Mouse (Mus musculus) midbrain, postnatal 0 days (tissue): ENCODE measurements at regions not wholly inside any gene's neighbourhood (a gene's known extent, or its start where the extent isn't known, plus 50 kb on each side); places are given as distances from the start of the nearest gene placed in this dataset.

Experiments
- ATAC-seq: fragments of 200-750 bp; cut with Nextera tagmentation; 2 replicates; pipeline ENCODE4 v1.8.0; 2017; ENCODE audit warnings: moderate number of reproducible peaks, mild to moderate bottlenecking, moderate TSS enrichment, moderate library complexity; ENCODE audit not compliant: low FRiP score
- DNase-seq: peaks from one replicate; pipeline ENCODE4 v3.0.0-alpha.2; 2015; ENCODE audit warnings: low spot score
- H3K27ac ChIP-seq: fragments of 300-500 bp; sonication (generic); 2 replicates; pipeline ENCODE4 v1.5.1; 2014; ENCODE audit warnings: low read depth, mild to moderate bottlenecking, low read length, mixed read lengths
- H3K27me3 ChIP-seq: fragments of 300-500 bp; sonication (generic); 2 replicates; pipeline ENCODE4 v1.6.1; 2014; ENCODE audit warnings: low read length, control low read depth, mixed read lengths; ENCODE audit not compliant: insufficient read depth
- H3K36me3 ChIP-seq: fragments of 300-500 bp; sonication (generic); 2 replicates; pipeline ENCODE4 v1.6.1; 2014; ENCODE audit warnings: low read length, control low read depth, mixed read lengths; ENCODE audit not compliant: insufficient read depth
- H3K4me1 ChIP-seq: fragments of 300-500 bp; sonication (generic); 2 replicates; pipeline ENCODE4 v1.6.1; 2014; ENCODE audit warnings: mild to moderate bottlenecking, control low read depth, antibody characterized with exemption, low read length, mixed read lengths; ENCODE audit not compliant: insufficient read depth
- H3K4me2 ChIP-seq: fragments of 300-500 bp; sonication (generic); 2 replicates; pipeline ENCODE4 v1.6.1; 2014; ENCODE audit warnings: low read depth, mild to moderate bottlenecking, low read length, mixed read lengths; ENCODE audit not compliant: poor library complexity, severe bottlenecking
- H3K4me3 ChIP-seq: fragments of 300-500 bp; sonication (generic); 2 replicates; pipeline ENCODE4 v1.5.1; 2014; ENCODE audit warnings: low read depth, mild to moderate bottlenecking, low read length, moderate library complexity
- H3K9ac ChIP-seq: fragments of 300-500 bp; sonication (generic); replicated peaks from 2 replicates; pipeline ENCODE4 v1.6.1; 2014; ENCODE audit warnings: mild to moderate bottlenecking, low read length, moderate library complexity, mixed read lengths; ENCODE audit not compliant: poor library complexity, severe bottlenecking
- H3K9me3 ChIP-seq: fragments of 300-500 bp; sonication (generic); 2 replicates; pipeline ENCODE4 v1.6.1; 2016; ENCODE audit warnings: low read length, control low read depth
- CTCF ChIP-seq: IDR thresholded peaks from 2 replicates; pipeline ENCODE4 v1.5.1; 2016; ENCODE audit warnings: antibody characterized with exemption, mild to moderate bottlenecking
- WGBS: fragments of 180-500 bp; shearing (Covaris S2); extraction: QIAGEN DNeasy Blood & Tissue Kit; methylation state at CpG from one replicate; pipeline ENCODE4 v1.1.7; 2014; 5-methylcytosine and 5-hydroxymethylcytosine counted together

DNA sequence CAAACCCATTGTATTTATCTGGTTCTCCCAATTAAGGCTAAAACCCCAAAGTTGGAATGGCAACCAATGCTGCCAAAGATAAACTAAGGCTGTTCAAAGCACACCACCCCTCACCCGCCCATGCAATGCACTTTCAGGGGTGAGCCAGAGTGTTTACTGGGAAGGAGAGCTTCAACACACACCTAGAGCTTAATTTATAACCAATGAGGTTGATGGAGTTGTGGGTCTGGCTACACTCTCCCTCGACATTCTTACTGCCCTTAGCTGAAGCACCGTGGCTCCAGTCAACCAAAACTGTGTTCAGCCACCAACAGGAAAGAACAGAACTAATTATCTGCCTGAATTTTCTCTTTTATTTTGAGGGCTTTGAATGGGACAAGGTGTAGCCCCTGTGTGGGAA is 192.8 kb downstream of the Lmo4 start:
- 79% methylated on average over 3 of the region's 3 CpGs for WGBS
- Histone ChIP-seq H3K27me3 (no peaks in the 10 kb centered on the region), H3K36me3 (no peaks in the 10 kb centered on the region)

DNA sequence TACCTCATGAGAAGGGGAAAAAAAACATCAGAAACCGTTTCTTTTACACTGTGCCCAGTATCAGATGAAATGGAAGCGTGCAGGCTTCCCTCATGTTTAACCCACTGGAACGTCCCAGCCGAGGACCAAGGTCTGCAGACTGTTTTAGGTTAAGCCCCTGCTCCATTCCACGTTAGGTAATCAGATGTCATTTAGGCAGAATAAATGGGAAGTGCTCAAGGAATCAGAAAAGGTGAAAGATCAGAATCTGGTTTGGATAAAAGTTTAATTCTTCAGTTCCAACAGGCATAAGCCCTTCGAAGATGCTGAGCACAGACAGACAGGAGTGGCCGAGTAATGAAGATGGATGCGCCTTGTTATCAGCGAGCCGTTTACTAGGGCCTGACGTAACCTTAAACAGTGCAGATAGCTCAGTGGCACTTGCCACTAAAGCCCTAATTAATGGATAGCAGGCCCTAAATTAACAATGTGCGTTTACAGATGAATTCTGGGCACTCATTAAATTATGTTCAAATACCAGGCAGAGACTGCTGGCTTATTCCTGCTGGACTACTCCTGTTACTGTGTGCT is 193.5 kb downstream of the Lmo4 start:
- 71% methylated on average over 12 of the region's 12 CpGs for WGBS
- Histone ChIP-seq H3K9me3 (no peaks in the 10 kb centered on the region), H3K27me3 (no peaks in the 10 kb centered on the region), H3K36me3 (no peaks in the 10 kb centered on the region), H3K9ac (no peak overlapping the region), H3K4me2 (no peak overlapping the region), H3K4me3 (no peak overlapping the region), H3K4me1 (peaks cover 5% of the 10 kb centered on the region; the same call in 1 of the 2 replicates), H3K27ac (no peak overlapping the region)
- no peak for TF ChIP-seq CTCF
- ATAC-seq: no peak
- no peak for DNase-seq

More for the DNA sequence above, 192.8 kb downstream of the Lmo4 start:
- Histone ChIP-seq H3K4me2 (no peak overlapping the region), H3K27ac (no peak overlapping the region), H3K9me3 (no peaks in the 10 kb centered on the region), H3K9ac (no peak overlapping the region), H3K4me3 (no peak overlapping the region), H3K4me1 (peaks cover 5% of the 10 kb centered on the region; the same call in 1 of the 2 replicates)
- no peak for TF ChIP-seq CTCF
- no peak for ATAC-seq
- no peak for DNase-seq

DNA sequence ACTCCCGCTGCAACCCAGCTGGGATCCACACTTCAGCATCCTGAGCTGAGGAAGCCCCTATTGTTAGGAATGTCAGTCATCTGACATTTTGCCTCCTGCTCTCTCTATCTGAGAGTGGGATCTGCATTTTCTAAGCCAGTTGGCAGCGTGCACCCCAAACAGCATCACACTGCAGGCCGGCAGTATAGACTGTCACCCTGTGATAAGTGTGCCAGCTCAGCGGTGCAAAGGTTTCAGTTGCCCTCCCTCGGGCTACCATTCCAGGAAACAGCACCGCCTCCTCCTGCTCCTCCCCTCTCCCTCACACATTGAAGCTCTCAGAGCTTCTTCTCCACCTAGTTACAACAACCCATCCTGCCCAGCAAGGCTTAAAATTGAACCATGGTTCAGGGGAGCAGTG is 194.5 kb downstream of the Lmo4 start:
- no peak overlapping the region for H3K4me3 ChIP-seq
- H3K27me3 ChIP-seq: no peaks in the 10 kb centered on the region
- H3K9me3 ChIP-seq: no peaks in the 10 kb centered on the region
- no peak for TF ChIP-seq CTCF
- H3K4me1 ChIP-seq: peaks cover 5% of the 10 kb centered on the region; the same call in 1 of the 2 replicates
- DNase-seq: no peak
- WGBS: 50% methylated on average over 6 of the region's 6 CpGs
- no peak overlapping the region for H3K9ac ChIP-seq
- no peak overlapping the region for H3K27ac ChIP-seq
- 0 out of 2 replicates have a peak, but pooled peaks have one; percentile 7 for ATAC-seq
- H3K36me3 ChIP-seq: no peaks in the 10 kb centered on the region
- H3K4me2 ChIP-seq: no peak overlapping the region

DNA sequence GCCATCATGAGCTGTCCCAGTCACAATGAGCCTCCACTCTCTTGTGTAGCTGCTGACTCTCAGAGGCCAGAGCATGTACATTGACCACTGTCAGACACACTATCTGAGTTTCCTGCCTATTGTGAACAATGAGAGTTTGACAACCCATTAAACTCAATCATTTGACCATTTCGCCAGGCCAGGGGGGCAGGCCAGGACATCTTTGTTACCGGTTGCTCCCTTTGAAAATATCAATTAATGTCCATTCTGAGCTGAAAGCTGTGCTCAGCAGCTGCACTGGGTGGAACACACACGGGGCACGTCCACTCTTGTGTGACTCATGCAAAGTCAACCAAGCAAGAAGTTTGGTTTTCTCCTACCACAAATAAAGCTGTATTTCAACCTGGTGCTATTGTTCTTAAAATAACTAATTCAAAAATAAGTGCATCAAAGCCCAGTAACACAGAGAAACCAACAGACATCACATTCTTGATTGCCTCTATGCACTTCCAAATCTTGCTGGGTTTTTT is 197.9 kb downstream of the Lmo4 start:
- DNase-seq (no peak), ATAC-seq (no peak)
- Histone ChIP-seq H3K4me2 (no peak overlapping the region), H3K4me1 (peaks cover 5% of the 10 kb centered on the region; the same call in 1 of the 2 replicates), H3K27ac (no peak overlapping the region), H3K27me3 (no peaks in the 10 kb centered on the region), H3K9ac (no peak overlapping the region), H3K4me3 (no peak overlapping the region), H3K36me3 (no peaks in the 10 kb centered on the region), H3K9me3 (no peaks in the 10 kb centered on the region)
- 55% methylated on average over 4 of the region's 4 CpGs for WGBS
- TF ChIP-seq CTCF: no peak

- DNase-seq (no peak), ATAC-seq (no peak)
- Histone ChIP-seq H3K9ac (no peak overlapping the region), H3K36me3 (no peaks in the 10 kb centered on the region), H3K4me2 (no peak overlapping the region), H3K9me3 (no peaks in the 10 kb centered on the region), H3K27ac (no peak overlapping the region), H3K4me3 (no peak overlapping the region), H3K4me1 (no peaks in the 10 kb centered on the region), H3K27me3 (no peaks in the 10 kb centered on the region)
- no peak for TF ChIP-seq CTCF
- WGBS: 65% methylated on average over 8 of the region's 8 CpGs
These were observed 207.1 kb downstream of the Lmo4 start for GRCm38 (mm10) chr3:143997909-143998308.

DNA sequence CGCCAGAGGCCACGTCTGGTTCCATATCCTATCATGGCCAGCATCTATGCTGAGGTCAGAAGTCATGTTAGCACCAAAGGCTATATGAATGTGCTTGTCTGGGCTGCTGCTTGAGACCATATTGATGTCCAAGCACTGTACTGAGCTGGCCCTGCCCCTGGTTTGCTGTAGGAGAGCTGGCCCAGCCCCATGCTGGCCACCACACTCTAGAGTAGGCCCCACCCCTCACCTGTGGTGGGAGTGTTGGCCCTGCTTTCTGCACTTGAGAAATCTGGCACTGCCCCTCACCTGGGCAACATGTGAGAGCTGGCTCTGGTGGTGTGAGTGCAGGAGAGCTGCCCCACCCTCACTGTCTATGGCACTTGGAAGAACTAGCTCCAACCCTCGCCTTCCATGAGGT is 210.0 kb downstream of the Lmo4 start:
- no peak for TF ChIP-seq CTCF
- H3K4me1 ChIP-seq: no peaks in the 10 kb centered on the region
- H3K27ac ChIP-seq: no peak overlapping the region
- DNase-seq (no peak), ATAC-seq (0 out of 2 replicates have a peak, but pooled peaks have one; percentile 44)
- H3K9ac ChIP-seq: no peak overlapping the region
- H3K9me3 ChIP-seq: no peaks in the 10 kb centered on the region
- H3K36me3 ChIP-seq: no peaks in the 10 kb centered on the region
- H3K27me3 ChIP-seq: no peaks in the 10 kb centered on the region
- H3K4me2 ChIP-seq: no peak overlapping the region
- WGBS: 94% methylated on average over 3 of the region's 3 CpGs
- no peak overlapping the region for H3K4me3 ChIP-seq
